Mouse (Mus musculus): ENCODE data around the gene Ctnnd2.

The Ctnnd2 gene

GRCm38 (mm10) chr15:31008594-31008993 is 836.2 kb downstream of the Ctnnd2 start:
- no peak for DNase-seq

- DNase-seq: no peak
These were observed 848.4 kb downstream of the Ctnnd2 start for GRCm38 (mm10) chr15:31020769-31021168.

- DNase-seq: no peak
These were observed 849.6 kb downstream of the Ctnnd2 start for GRCm38 (mm10) chr15:31022012-31022411.

GRCm38 (mm10) chr15:31022497-31022896 is 850.1 kb downstream of the Ctnnd2 start:
- no peak for DNase-seq

DNA sequence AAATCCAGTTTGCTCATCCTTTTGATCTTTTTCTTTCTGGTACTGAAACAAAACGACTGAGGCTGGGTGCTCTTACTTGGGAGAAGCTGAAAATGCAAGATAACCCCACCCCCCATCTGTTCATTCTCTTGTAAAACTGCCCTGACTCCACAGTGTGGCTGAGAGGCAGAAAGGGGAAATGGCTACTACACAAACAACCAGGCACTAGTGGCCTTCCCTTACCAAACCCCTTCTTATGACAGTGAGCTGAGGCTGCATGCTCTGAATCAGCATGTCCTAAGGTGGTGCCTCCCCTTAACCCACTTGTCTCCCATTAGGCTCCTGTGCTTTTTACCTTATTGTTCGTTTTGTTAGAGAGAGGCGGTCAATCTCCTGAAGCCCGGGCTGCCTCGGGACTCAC is 851.4 kb downstream of the Ctnnd2 start:
- no peak for DNase-seq

DNA sequence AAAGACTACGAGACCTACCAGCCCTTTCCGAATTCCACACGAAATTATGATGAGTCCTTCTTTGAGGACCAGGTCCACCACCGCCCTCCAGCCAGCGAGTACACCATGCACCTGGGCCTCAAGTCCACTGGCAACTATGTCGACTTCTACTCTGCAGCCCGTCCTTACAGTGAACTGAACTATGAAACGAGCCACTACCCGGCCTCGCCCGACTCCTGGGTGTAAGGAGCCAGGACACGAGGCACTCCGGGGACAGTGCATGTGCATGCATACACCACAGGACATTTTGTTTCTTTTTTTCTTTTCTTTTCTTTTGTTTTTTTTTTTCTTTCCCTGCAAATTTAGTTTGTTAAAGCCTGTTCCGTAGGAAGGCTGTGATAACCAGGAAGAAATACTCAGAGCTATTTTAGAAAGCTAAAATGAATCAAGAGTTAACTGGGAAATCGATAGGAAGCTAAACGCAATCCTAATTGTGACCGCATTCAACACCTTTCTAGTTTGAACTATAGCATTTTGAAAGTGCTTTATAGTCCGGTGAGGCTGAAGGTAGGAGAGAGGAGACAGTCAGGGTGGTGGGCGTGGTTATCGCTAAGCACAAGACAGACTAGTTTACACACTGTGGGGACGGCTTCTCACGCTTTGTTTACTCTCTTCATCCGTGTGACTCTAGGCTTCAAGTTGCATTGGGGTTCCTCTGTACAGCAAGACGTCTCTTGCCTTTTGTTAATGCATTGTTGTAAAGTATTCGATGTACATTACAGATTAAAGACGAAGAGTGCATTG is 855.2 kb downstream of the Ctnnd2 start:
- DNase-seq: no peak

DNA sequence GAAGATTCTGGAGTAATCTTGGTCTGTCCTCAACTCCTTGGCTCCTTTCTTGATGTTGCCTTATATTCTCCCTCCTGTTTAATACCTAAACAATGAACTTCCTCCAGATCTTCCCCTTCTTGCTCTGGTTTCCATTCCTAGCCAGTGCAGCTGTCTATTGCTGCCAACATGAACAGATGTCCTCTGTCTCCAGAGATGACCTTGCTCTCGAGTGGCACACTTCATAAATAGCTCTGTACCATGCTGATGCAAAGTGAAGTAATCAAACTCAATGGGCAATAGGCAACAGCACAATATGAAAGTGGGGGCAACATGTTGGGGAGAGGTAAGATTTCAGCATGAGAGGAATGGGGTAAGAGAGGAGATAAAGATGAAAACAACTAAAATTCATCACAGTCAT is 872.6 kb downstream of the Ctnnd2 start:
- DNase-seq: no peak

GRCm38 (mm10) chr15:31051496-31051895 is 879.1 kb downstream of the Ctnnd2 start:
- no peak for DNase-seq

DNA sequence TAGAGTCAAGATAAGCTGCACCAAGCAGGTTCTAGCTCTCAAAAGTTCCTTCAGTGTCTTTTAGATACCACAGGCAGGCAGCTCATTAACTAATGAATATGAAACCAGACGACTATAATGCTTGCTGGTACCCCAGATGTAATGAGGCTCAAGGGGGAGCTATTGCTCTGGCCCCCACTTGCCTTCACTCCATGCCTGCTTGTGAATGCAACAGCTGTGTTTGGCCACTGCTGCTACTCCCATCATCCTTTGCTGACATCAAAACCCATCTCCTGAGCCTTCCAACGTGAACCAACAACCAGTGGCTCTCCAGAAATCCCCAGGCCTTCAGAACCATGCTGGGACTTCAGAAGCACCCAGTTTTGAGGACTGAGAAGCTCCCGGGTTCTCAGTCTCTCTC is 883.8 kb downstream of the Ctnnd2 start:
- DNase-seq: no peak

DNA sequence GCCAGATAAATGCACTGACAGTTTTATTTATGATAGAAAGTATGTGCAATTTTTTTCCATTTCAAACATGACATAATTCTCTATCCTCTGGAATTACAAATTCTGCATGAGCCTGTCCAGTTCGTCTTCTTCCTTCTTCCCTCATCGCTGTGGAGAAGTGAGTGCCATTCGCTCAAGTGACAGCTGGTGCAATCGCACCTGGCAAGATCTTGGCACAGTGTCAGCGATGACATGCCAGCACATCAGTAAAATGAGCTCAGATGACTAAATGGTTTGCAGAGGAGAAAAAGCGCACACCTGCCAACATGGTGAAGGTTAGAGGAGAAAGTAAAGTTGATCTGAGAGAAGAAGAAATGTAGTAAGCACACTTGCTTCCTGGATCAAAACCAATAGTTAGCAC is 885.9 kb downstream of the Ctnnd2 start:
- no peak for DNase-seq

- DNase-seq: no peak
These were observed 891.3 kb downstream of the Ctnnd2 start for GRCm38 (mm10) chr15:31063734-31064133.

DNA sequence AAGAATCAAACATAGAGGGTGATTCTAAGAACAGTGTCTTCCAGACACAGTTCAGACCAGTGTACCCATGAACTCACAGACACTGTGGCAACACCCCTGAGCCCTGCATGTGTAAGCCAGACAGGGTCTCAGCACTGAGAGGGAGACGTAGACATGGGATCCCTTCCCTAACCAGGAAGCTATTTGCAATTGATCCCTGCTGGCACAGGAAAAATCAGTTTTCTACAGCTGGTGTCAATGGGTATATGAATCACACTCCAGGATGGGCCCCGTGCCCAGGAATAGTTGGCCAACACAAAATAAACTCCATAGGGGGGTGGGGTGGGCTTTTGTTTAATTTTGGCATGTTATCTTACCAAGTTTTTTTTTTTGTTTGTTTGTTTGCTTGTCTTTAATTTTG is 895.7 kb downstream of the Ctnnd2 start:
- no peak for DNase-seq

DNA sequence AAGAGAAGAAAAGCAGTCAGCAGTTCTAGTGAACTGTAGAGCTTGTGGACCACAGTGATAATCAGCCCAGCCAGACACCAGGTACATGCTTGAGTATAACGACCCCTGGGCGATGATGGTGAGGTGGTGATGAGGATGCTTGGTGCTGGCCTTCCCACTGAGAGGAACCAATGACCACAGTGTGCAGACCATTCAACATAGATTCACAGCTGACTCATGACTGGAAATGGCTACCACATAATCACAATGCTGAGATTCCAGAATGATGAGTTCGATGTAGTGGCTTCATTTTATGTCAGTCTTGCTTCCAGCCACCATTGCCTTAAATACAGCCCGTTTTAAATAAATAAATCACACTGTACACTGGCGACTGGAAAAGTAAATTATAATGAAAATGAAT is 897.9 kb downstream of the Ctnnd2 start:
- no peak for DNase-seq
